Mouse (Mus musculus): ENCODE results near the gene Pts. TPM values are rescaled to one million over a fixed set of nuclear protein-coding genes. Genes with fewer than 3 reads are reported as not detected.

The Pts gene
- polyA plus RNA-seq, 1 experiment from 2014 or later, result 98.8 TPM

DNA sequence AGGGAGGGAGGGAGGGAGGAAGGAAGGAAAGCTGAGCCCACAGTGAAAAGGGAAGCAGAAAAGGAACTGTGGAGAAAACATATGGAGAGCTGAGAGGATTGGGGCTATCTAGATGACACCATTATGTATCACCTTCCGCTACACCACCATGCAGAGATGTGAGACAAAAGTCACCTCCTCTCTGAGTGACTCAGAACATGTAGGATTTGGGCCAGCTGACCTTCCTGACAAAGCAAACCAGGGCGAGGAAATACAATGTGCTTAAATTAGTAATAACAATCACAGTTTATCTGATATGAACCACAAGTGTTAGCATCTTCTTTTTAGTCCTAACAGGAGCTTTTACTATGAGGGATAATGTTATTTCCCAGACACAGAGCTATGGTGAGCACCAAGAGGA, 31.0 kb downstream of the Pts start:
- H3K27me3 ChIP-seq (replicated peaks), result no peaks in the 10 kb centered on the region
- no peaks in the 10 kb centered on the region for H3K36me3 ChIP-seq
- 87% methylated on average over 2 of the region's 2 CpGs for WGBS
- no peak overlapping the region for H3K9ac ChIP-seq
- no peak overlapping the region for H3K27ac ChIP-seq
- no peak for ATAC-seq (ENCODE audit: low FRiP score, low read depth)
- peaks cover 10% of the 10 kb centered on the region; the same call in 1 of the 2 replicates for H3K4me1 ChIP-seq
- H3K4me2 ChIP-seq (replicated peaks), result no peak overlapping the region
- no peak overlapping the region for H3K4me3 ChIP-seq
- no peaks in the 10 kb centered on the region for H3K9me3 ChIP-seq

DNA sequence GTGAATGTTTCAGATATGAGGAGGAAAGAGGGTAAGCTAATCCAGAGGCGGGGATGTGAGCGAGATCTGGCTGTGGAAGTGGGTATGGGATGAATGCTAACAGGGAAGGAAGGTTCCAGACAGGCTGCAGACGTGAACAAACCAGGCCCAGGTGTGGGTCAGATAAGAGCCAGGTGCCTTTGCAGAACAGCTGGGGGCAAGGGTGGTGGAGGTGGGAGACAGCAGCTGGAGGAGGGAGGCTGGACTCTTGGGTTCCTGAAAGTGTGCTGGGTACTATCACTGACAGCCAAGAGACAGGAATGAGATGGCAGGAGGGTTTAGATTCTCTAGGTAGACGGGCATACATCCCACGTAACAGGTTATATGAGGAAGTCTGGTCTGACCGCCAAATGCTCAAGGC, 31.4 kb downstream of the Pts start:
- 81% methylated on average over 6 of the region's 6 CpGs for WGBS
- Histone ChIP-seq H3K27me3 (replicated peaks) (no peaks in the 10 kb centered on the region), H3K36me3 (no peaks in the 10 kb centered on the region), H3K27ac (no peak overlapping the region), H3K9ac (no peak overlapping the region), H3K4me3 (no peak overlapping the region), H3K4me2 (replicated peaks) (no peak overlapping the region), H3K9me3 (no peaks in the 10 kb centered on the region), H3K4me1 (peaks cover 10% of the 10 kb centered on the region; the same call in 1 of the 2 replicates)
- ATAC-seq (ENCODE audit: low FRiP score, low read depth), result no peak

DNA sequence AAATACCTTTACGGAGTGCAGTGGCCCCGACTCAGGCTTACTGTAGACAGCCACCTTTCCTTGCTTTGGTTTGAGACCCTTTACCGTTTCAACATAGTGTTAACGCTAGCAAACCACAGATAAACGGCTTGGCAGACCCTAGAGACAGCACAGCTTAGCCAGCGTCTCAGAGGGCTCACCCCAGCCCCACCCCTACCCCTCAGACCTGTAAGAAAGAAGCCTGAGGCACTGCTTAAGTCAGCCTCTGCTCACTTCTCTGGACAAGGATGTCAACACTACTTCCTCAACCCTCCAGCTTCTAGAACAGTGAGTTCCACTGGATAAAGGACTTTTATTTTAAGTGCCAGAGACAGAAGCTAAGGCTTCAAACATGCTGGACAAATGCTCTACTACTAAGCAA, 32.0 kb downstream of the Pts start:
- no peak overlapping the region for H3K27ac ChIP-seq

DNA sequence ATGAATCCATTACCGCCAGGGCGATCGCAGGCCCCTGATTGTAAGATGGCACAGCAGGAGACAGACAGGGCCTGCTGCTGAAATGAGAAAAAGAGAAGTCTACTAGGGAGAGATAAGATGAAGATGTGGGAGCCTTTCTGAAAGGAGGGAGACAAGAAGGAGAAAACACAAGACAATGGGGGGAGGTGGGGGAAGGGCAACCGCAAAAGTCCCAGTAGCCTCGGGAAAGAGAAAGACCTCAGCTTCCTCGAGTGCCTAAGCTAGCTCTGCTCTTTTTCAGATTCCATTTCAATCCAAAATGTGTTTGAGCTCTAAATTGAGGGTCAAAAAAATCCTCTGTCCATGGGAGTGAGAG, 32.4 kb downstream of the Pts start:
- Histone ChIP-seq H3K9ac (no peak overlapping the region), H3K4me3 (no peak overlapping the region), H3K4me2 (replicated peaks) (no peak overlapping the region)

More for the DNA sequence above, 32.0 kb downstream of the Pts start:
- Histone ChIP-seq H3K9ac (no peak overlapping the region), H3K36me3 (no peaks in the 10 kb centered on the region), H3K4me3 (no peak overlapping the region), H3K4me1 (peaks cover 10% of the 10 kb centered on the region; the same call in 1 of the 2 replicates), H3K4me2 (replicated peaks) (no peak overlapping the region), H3K27me3 (replicated peaks) (no peaks in the 10 kb centered on the region), H3K9me3 (no peaks in the 10 kb centered on the region)
- no peak for ATAC-seq (ENCODE audit: low FRiP score, low read depth)
- WGBS, result 31% methylated on average over 6 of the region's 6 CpGs

DNA sequence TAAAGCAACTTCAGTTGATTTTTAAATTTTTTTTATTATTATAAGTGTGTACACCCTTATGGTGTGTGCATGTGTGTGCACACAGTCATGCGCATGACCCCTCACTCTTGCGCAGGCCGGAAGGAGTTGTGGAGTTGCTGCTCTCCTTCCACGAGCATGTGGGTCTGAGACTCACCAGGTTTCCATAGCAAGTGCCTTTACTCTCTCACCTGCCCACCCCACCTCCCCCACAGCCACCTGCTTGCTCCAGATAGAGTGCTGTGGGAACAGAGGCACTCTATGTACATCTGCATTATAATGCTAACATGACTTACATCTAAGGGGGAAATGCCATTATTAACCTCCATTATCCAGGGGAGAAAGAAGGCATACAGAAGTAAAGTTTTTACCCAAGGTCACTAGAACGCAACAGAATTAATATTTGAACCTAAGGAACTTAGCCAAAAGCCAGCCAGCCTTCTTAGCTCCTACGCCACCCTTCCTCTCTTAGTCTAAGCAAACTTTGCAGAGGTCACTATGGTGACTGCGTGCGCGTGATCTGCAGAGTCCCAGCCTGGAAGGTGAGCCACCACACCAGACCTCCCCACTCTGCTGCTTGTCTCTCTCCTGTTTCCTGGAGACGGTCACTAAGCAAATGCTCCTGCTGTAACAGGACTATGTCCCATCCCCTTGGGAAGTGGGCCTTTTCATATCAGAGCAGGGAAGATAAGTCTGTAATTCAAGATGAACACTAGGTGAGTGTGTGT, 32.9 kb downstream of the Pts start:
- no peaks in the 10 kb centered on the region for H3K9me3 ChIP-seq
- H3K4me1 ChIP-seq, result peaks cover 10% of the 10 kb centered on the region; the same call in 1 of the 2 replicates
- no peaks in the 10 kb centered on the region for H3K27me3 ChIP-seq (replicated peaks)
- H3K36me3 ChIP-seq, result no peaks in the 10 kb centered on the region
- ATAC-seq (ENCODE audit: low FRiP score, low read depth), result no peak
- H3K4me2 ChIP-seq (replicated peaks), result no peak overlapping the region
- 79% methylated on average over 10 of the region's 10 CpGs for WGBS
- no peak overlapping the region for H3K4me3 ChIP-seq
- no peak overlapping the region for H3K27ac ChIP-seq
- H3K9ac ChIP-seq, result no peak overlapping the region

More for the DNA sequence above, 32.4 kb downstream of the Pts start:
- Histone ChIP-seq H3K27me3 (replicated peaks) (no peaks in the 10 kb centered on the region), H3K36me3 (no peaks in the 10 kb centered on the region), H3K27ac (no peak overlapping the region), H3K9me3 (no peaks in the 10 kb centered on the region), H3K4me1 (peaks cover 10% of the 10 kb centered on the region; the same call in 1 of the 2 replicates)
- 43% methylated on average over 6 of the region's 6 CpGs for WGBS
- no peak for ATAC-seq (ENCODE audit: low FRiP score, low read depth)

DNA sequence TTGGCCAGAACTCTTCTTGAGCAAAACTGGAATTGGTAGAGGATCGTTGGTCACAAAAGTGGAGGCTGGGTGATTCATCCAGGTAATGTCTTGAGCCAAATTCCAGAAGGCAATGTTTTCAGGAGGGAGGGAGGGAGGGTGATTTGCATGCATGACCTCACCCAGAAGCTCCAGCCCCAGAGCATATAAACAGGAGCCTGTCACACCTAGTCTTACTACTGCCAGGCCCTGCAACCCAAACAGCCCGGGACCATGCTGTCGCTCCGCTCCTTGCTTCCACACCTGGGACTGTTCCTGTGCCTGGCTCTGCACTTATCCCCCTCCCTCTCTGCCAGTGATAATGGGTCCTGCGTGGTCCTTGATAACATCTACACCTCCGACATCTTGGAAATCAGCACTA, 34.2 kb downstream of the Pts start, which contains the start of gene Plet1:
Gene Plet1, plus strand, starts transcription at position 215 of the 400 bp plus-strand sequence.
- WGBS, result 83% methylated on average over 6 of the region's 6 CpGs
- H3K36me3 ChIP-seq, result no peaks in the 10 kb centered on the region
- H3K27ac ChIP-seq, result no peak within 1 kb of the TSS
- no peaks in the 10 kb centered on the region for H3K9me3 ChIP-seq
- ATAC-seq (ENCODE audit: low FRiP score, low read depth), result no peak
- no peak within 1 kb of the TSS for H3K4me3 ChIP-seq
- no peaks in the 10 kb centered on the region for H3K27me3 ChIP-seq (replicated peaks)
- no peak within 1 kb of the TSS for H3K9ac ChIP-seq
- H3K4me1 ChIP-seq, result peaks cover 10% of the 10 kb centered on the region; the same call in 1 of the 2 replicates
- H3K4me2 ChIP-seq (replicated peaks), result no peak within 1 kb of the TSS

DNA sequence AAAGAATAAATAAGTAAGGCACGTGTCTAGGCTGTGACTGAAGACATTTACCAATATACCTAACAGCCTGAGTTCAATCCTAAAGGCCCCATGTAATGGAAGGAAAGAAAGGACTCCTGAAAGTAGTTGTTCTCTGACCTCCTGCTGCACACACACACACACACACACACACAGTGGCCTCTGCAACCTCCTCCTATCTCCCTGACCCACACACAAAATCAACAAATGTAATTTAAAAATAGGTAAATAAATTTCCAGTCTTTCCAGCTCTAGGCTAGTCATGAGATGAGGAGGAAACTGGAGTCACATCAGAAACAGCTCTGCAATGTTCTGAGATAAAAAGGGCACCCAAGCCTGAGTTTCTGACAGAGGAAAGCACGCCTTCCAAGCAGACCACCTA, 34.7 kb downstream of the Pts start:
- Histone ChIP-seq H3K9ac (no peak overlapping the region), H3K4me3 (no peak overlapping the region), H3K27ac (no peak overlapping the region), H3K27me3 (replicated peaks) (no peaks in the 10 kb centered on the region), H3K9me3 (no peaks in the 10 kb centered on the region), H3K4me2 (replicated peaks) (no peak overlapping the region), H3K36me3 (no peaks in the 10 kb centered on the region), H3K4me1 (peaks cover 10% of the 10 kb centered on the region; the same call in 1 of the 2 replicates)
- 78% methylated on average over 2 of the region's 2 CpGs for WGBS
- ATAC-seq (ENCODE audit: low FRiP score, low read depth), result no peak

DNA sequence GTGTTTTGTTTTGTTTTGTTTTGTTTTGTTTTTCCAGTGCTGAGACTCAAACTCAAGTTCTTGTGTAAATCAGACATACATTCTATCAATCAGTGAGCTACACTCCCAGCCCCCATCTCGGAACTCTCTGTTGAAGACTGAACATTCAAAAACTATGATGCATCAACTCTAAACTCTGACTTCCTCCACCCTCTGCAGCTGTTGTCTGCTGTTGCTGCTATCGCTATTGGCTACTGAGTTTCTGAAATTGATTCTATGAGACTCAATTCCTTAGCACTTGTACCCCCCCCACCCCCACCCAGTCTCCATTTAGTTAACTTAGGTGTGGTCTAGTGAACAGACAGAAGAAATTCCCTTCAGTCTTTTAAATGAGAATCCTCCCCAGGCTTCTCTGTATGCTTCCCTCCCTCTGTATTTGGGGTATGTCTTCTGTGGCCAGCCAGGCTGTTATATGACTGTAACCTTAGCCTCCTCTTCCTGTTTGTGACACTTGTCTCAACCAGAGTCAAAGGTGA, 36.9 kb downstream of the Pts start:
- 88% methylated on average over 2 of the region's 2 CpGs for WGBS
- H3K36me3 ChIP-seq, result no peaks in the 10 kb centered on the region
- no peak overlapping the region for H3K9ac ChIP-seq
- H3K9me3 ChIP-seq, result no peaks in the 10 kb centered on the region
- ATAC-seq (ENCODE audit: low FRiP score, low read depth), result no peak
- no peak overlapping the region for H3K4me2 ChIP-seq (replicated peaks)
- H3K4me1 ChIP-seq, result peaks cover 9% of the 10 kb centered on the region; the same call in 1 of the 2 replicates
- no peaks in the 10 kb centered on the region for H3K27me3 ChIP-seq (replicated peaks)
- H3K27ac ChIP-seq, result no peak overlapping the region
- H3K4me3 ChIP-seq, result no peak overlapping the region

DNA sequence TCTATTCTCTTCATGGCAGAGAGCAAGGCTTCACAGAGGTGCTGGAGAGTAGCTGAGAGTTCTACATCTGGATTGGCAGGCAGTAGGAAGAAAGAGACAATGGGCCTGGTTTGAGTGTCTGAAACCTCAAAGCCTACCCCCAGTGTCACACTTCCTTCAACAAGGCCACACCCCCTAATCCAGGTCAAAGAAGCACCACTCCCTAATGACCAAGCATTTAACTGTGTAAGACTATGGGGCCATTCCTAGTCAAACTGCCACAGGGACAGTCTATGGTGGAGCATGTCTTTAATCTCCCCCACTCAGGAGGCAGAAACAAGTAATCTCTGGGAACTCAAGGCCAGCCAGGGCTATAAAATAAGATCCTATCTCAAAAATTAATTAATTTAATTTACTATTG, 37.7 kb downstream of the Pts start:
- H3K27me3 ChIP-seq (replicated peaks), result no peaks in the 10 kb centered on the region
- no peaks in the 10 kb centered on the region for H3K36me3 ChIP-seq
- H3K4me1 ChIP-seq, result 0 out of 2 replicates have a peak, but pooled peaks cover 1% of the 10 kb centered on the region

DNA sequence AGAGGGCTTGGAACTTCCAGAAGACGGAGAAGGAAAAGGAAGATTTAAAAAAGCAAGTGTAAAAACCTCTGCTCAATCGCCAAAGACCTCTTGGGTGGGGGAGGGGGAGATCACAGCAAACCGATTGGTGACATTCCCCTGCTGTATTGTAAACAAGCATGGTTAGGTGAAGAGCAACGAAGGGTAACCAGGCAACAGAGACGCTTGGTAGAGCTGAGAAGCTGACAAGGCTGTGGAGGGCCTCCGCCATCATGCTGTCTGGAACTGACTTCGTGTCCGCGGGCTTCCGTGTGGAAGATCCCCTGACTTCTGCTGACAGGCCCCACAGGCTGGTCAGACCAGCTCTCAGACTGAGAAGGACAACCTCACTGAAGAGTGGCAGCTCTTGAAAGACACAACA, 43.0 kb downstream of the Pts start:
- Histone ChIP-seq H3K27ac (no peak overlapping the region), H3K9me3 (no peaks in the 10 kb centered on the region), H3K4me1 (peaks cover 6% of the 10 kb centered on the region; the same call in 1 of the 2 replicates), H3K9ac (no peak overlapping the region), H3K4me2 (replicated peaks) (peak overlapping the region; percentile 39), H3K36me3 (no peaks in the 10 kb centered on the region), H3K27me3 (replicated peaks) (no peaks in the 10 kb centered on the region; the same call in 1 of the 2 replicates), H3K4me3 (0 out of 2 replicates have a peak overlapping the region, but pooled peaks have one; percentile 5)
- ATAC-seq (ENCODE audit: low FRiP score, low read depth), result no peak
- WGBS, result 9% methylated on average over 10 of the region's 10 CpGs

More for the DNA sequence above, 37.7 kb downstream of the Pts start:
- ATAC-seq (ENCODE audit: low FRiP score, low read depth), result no peak
- H3K4me3 ChIP-seq, result no peak overlapping the region
- H3K4me2 ChIP-seq (replicated peaks), result no peak overlapping the region
- H3K27ac ChIP-seq, result no peak overlapping the region
- H3K9me3 ChIP-seq, result no peaks in the 10 kb centered on the region
- H3K9ac ChIP-seq, result no peak overlapping the region

DNA sequence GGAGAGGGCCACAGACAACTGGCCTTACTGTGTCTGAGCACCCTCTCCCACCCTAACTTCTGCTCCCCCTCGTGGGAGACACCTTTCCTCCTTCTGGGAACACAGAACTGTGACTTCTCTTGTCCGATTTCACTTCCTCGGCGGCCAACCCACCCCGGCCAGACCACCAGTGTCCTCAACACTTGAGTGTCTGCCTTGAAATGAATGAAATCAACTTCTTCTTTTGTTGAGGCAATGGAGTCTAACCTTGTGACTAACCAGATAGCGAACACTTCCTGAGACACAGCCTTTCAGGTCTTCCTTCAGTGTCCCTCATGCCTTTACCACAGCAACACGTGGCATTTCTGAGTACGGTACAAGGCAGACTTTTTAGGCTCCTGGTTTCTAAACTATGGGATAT, 45.8 kb downstream of the Pts start:
- no peak overlapping the region for H3K9ac ChIP-seq

DNA sequence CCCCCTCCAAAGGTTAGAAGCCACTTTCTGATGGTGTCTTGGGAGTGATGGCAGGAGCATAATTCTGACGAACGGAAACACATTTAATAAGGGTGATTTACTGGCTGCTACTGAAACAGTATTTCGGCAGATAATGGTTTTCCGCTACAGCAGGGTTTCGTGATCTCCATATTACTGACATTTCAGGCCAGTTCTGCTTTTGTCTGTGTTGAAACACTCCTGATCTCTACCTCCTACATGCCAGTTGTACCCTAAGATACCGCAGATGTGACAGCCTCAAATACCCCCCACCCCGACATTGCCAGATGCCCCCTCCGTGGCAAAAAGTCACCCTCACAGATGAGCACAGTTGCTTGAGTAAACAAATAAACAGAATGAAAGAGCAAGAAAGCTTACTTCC, 49.0 kb downstream of the Pts start:
- no peak overlapping the region for H3K27ac ChIP-seq
- 58% methylated on average over 8 of the region's 8 CpGs for WGBS
- no peak for ATAC-seq (ENCODE audit: low FRiP score, low read depth)
- no peaks in the 10 kb centered on the region for H3K9me3 ChIP-seq
- H3K36me3 ChIP-seq, result no peaks in the 10 kb centered on the region
- no peaks in the 10 kb centered on the region; the same call in 1 of the 2 replicates for H3K27me3 ChIP-seq (replicated peaks)
- no peaks in the 10 kb centered on the region for H3K4me1 ChIP-seq
- H3K4me3 ChIP-seq, result no peak overlapping the region
- H3K9ac ChIP-seq, result no peak overlapping the region
- H3K4me2 ChIP-seq (replicated peaks), result no peak overlapping the region

More for the DNA sequence above, 45.8 kb downstream of the Pts start:
- no peak for ATAC-seq (ENCODE audit: low FRiP score, low read depth)
- Histone ChIP-seq H3K4me1 (peaks cover 6% of the 10 kb centered on the region; the same call in 1 of the 2 replicates), H3K27ac (no peak overlapping the region), H3K4me3 (no peak overlapping the region), H3K4me2 (replicated peaks) (no peak overlapping the region), H3K9me3 (no peaks in the 10 kb centered on the region), H3K36me3 (no peaks in the 10 kb centered on the region), H3K27me3 (replicated peaks) (no peaks in the 10 kb centered on the region; the same call in 1 of the 2 replicates)
- WGBS, result 87% methylated on average over 8 of the region's 8 CpGs

All from neural tube, embryonic 12.5 days (tissue).